Mouse (Mus musculus) liver, embryonic 14.5 days (tissue): ENCODE data around the gene Cotl1.

Experiments
- CTCF ChIP-seq: IDR thresholded peaks from 2 replicates; pipeline ENCODE4 v1.5.1; 2016; ENCODE audit warnings: antibody characterized with exemption, low read depth, control low read depth
- EP300 ChIP-seq: IDR thresholded peaks from 2 replicates; pipeline ENCODE4 v1.6.1; 2016; ENCODE audit warnings: antibody characterized with exemption, low read depth

- TF ChIP-seq CTCF (no peak), EP300 (no peak)
Measured at GRCm38 (mm10) chr8:119784676-119785075, 55.7 kb downstream of the Cotl1 start.
